Mouse (Mus musculus) testis, adult 2 months (tissue): Measurements from ENCODE around the gene Pla2g2d.

ENCODE experiments used
- CTCF ChIP-seq: fragments of 200-500 bp; IDR thresholded peaks from 2 replicates; pipeline ENCODE4 v1.5.1; 2012; ENCODE audit warnings: low read depth, mild to moderate bottlenecking, inconsistent platforms, low read length, moderate library complexity; ENCODE audit not compliant: control insufficient read depth, insufficient read depth, insufficient replicate concordance
- POLR2A ChIP-seq: fragments of 200-500 bp; IDR thresholded peaks from 2 replicates; pipeline ENCODE4 v1.6.1; 2012; ENCODE audit warnings: low read depth, mild to moderate bottlenecking, inconsistent platforms, low read length, moderate library complexity; ENCODE audit not compliant: control insufficient read depth

GRCm38 (mm10) chr4:138746866-138747265 is 28.7 kb upstream of the Pla2g2d start:
- TF ChIP-seq CTCF: no peak
- TF ChIP-seq POLR2A: no peak
